Mouse (Mus musculus) MEL (cell line): ENCODE measurements at regions not wholly inside any gene's neighbourhood (a gene's known extent, or its start where the extent isn't known, plus 50 kb on each side); places are given as distances from the start of the nearest gene placed in this dataset.

Experiments
- DNase-seq: peaks from one replicate; pipeline ENCODE4 v3.0.0; 2011; ENCODE audit warnings: low read depth, low spot score
- H3K27ac ChIP-seq: 2 replicates; pipeline ENCODE4 v1.5.1; 2012; ENCODE audit warnings: low read depth, mild to moderate bottlenecking, control low read depth, low read length, moderate library complexity; ENCODE audit not compliant: control insufficient read depth
- H3K27me3 ChIP-seq, 2 experiments: fragments of 150-350 bp in 1 of 2; sonication (generic) in 1 of 2; 2 replicates each; pipeline ENCODE4 v1.6.1; 2012; ENCODE audit warnings: low read length in 2 of 2, mild to moderate bottlenecking in 2 of 2, improper control_type of control experiment in 1 of 2, moderate library complexity in 1 of 2; ENCODE audit not compliant: insufficient read depth in 2 of 2, control insufficient read depth in 1 of 2
- H3K36me3 ChIP-seq, 2 experiments: 2 replicates each; pipeline ENCODE4 v1.6.1; 2012 to 2014; ENCODE audit warnings: low read length in 2 of 2, improper control_type of control experiment in 1 of 2, inconsistent platforms in 1 of 2, mild to moderate bottlenecking in 1 of 2; ENCODE audit not compliant: insufficient read depth in 2 of 2, control insufficient read depth in 1 of 2
- H3K4me1 ChIP-seq, 2 experiments: fragments of 150-350 bp in 1 of 2; sonication (generic) in 1 of 2; 2 replicates each; pipeline ENCODE4 v1.6.1; 2012; ENCODE audit warnings: low read length in 2 of 2, improper control_type of control experiment in 1 of 2, mild to moderate bottlenecking in 1 of 2; ENCODE audit not compliant: insufficient read depth in 2 of 2, control insufficient read depth in 1 of 2
- H3K4me3 ChIP-seq, 2 experiments: fragments of 150-350 bp in 1 of 2; sonication (generic) in 1 of 2; 2 replicates each; pipeline ENCODE4 v1.5.1; 2012; ENCODE audit warnings: low read depth in 2 of 2, low read length in 2 of 2, mild to moderate bottlenecking in 2 of 2, moderate library complexity in 2 of 2, control low read depth in 1 of 2, improper control_type of control experiment in 1 of 2; ENCODE audit not compliant: control insufficient read depth in 1 of 2, insufficient read depth in 1 of 2
- H3K79me2 ChIP-seq: 2 replicates; pipeline ENCODE4 v1.6.1; 2012; ENCODE audit warnings: mild to moderate bottlenecking, low read length, moderate library complexity; ENCODE audit not compliant: control insufficient read depth, poor library complexity, insufficient read depth
- H3K9ac ChIP-seq: 2 replicates; pipeline ENCODE4 v1.6.1; 2012; ENCODE audit warnings: low read depth, mild to moderate bottlenecking, control low read depth, low read length, moderate library complexity; ENCODE audit not compliant: control insufficient read depth, poor library complexity, severe bottlenecking
- H3K9me3 ChIP-seq: fragments of 150-350 bp; sonication (generic); replicated peaks from 2 replicates; pipeline ENCODE4 v1.6.1; 2012; ENCODE audit warnings: mild to moderate bottlenecking, low read length, improper control_type of control experiment, moderate library complexity; ENCODE audit not compliant: insufficient read depth
- BHLHE40 ChIP-seq: IDR thresholded peaks from 2 replicates; pipeline ENCODE4 v1.6.1; 2012; ENCODE audit warnings: low read depth, mild to moderate bottlenecking, inconsistent platforms, low read length, improper control_type of control experiment, borderline replicate concordance
- E2F4 ChIP-seq: IDR thresholded peaks from 2 replicates; pipeline ENCODE4 v1.6.1; 2011; ENCODE audit warnings: low read depth, low read length, improper control_type of control experiment, borderline replicate concordance
- ELF1 ChIP-seq: IDR thresholded peaks from 2 replicates; pipeline ENCODE4 v1.6.1; 2014; ENCODE audit warnings: low read depth, mild to moderate bottlenecking, inconsistent platforms, low read length, improper control_type of control experiment, moderate library complexity
- EP300 ChIP-seq, 2 experiments: IDR thresholded peaks; 2 replicates each; pipeline ENCODE4 v1.6.1; 2011; ENCODE audit warnings: improper control_type of control experiment in 2 of 2, low read length in 2 of 2, low read depth in 1 of 2, mild to moderate bottlenecking in 1 of 2
- ETS1 ChIP-seq: IDR thresholded peaks from 2 replicates; pipeline ENCODE4 v1.6.1; 2012; ENCODE audit warnings: low read depth, mild to moderate bottlenecking, inconsistent platforms, low read length, improper control_type of control experiment, moderate library complexity
- GABPA ChIP-seq: IDR thresholded peaks from 2 replicates; pipeline ENCODE4 v1.6.1; 2012; ENCODE audit warnings: low read depth, mild to moderate bottlenecking, inconsistent platforms, low read length, improper control_type of control experiment, moderate library complexity
- GATA1 ChIP-seq: IDR thresholded peaks from 2 replicates; pipeline ENCODE4 v1.6.1; 2011; ENCODE audit warnings: low read depth, low read length, improper control_type of control experiment
- HCFC1 ChIP-seq: IDR thresholded peaks from 2 replicates; pipeline ENCODE4 v1.6.1; 2012; ENCODE audit warnings: low read depth, mild to moderate bottlenecking, inconsistent platforms, low read length, improper control_type of control experiment, moderate library complexity
- JUND ChIP-seq: IDR thresholded peaks from 2 replicates; pipeline ENCODE4 v1.6.1; 2011; ENCODE audit warnings: low read depth, mild to moderate bottlenecking, improper control_type of control experiment, low read length
- KAT2A ChIP-seq: conservative IDR thresholded peaks from 2 replicates; pipeline ENCODE4 v1.6.1; 2012; ENCODE audit warnings: low read depth, low read length, improper control_type of control experiment, inconsistent platforms
- MAFK ChIP-seq: IDR thresholded peaks from 2 replicates; pipeline ENCODE4 v1.6.1; 2011; ENCODE audit warnings: low read depth, mild to moderate bottlenecking, low read length, improper control_type of control experiment, borderline replicate concordance
- MAX ChIP-seq: IDR thresholded peaks from 2 replicates; pipeline ENCODE4 v1.6.1; 2011; ENCODE audit warnings: low read length, improper control_type of control experiment
- MEF2A ChIP-seq: IDR thresholded peaks from 2 replicates; pipeline ENCODE4 v1.6.1; 2014; ENCODE audit warnings: low read depth, mild to moderate bottlenecking, inconsistent platforms, low read length, improper control_type of control experiment; ENCODE audit not compliant: poor library complexity, insufficient replicate concordance, severe bottlenecking; ENCODE audit errors: extremely low read depth
- MXI1 ChIP-seq: IDR thresholded peaks from 2 replicates; pipeline ENCODE4 v1.6.1; 2011; ENCODE audit warnings: mild to moderate bottlenecking, low read depth, low read length, improper control_type of control experiment
- MYB ChIP-seq: IDR thresholded peaks from 2 replicates; pipeline ENCODE4 v1.6.1; 2011; ENCODE audit warnings: mild to moderate bottlenecking, low read depth, low read length, improper control_type of control experiment
- MYC ChIP-seq: IDR thresholded peaks from 2 replicates; pipeline ENCODE4 v1.6.1; 2011; ENCODE audit warnings: low read depth, mild to moderate bottlenecking, low read length, improper control_type of control experiment, moderate library complexity
- NELFE ChIP-seq: IDR thresholded peaks from 2 replicates; pipeline ENCODE4 v1.6.1; 2011; ENCODE audit warnings: low read depth, low read length, improper control_type of control experiment
- NRF1 ChIP-seq: IDR thresholded peaks from 2 replicates; pipeline ENCODE4 v1.6.1; 2014; ENCODE audit warnings: low read depth, mild to moderate bottlenecking, inconsistent platforms, low read length, improper control_type of control experiment, moderate library complexity; ENCODE audit not compliant: poor library complexity, insufficient read depth, severe bottlenecking
- POLR2A ChIP-seq, 2 experiments: IDR thresholded peaks; 2 replicates each; pipeline ENCODE4 v1.6.1; 2011 to 2012; ENCODE audit warnings: low read length in 2 of 2, mild to moderate bottlenecking in 2 of 2, control low read depth in 1 of 2, improper control_type of control experiment in 1 of 2, low read depth in 1 of 2, moderate library complexity in 1 of 2; ENCODE audit not compliant: control insufficient read depth in 1 of 2, insufficient read depth in 1 of 2, poor library complexity in 1 of 2
- POLR2AphosphoS2 ChIP-seq: IDR thresholded peaks from 2 replicates; pipeline ENCODE4 v1.6.1; 2011; ENCODE audit warnings: low read length, improper control_type of control experiment
- POLR2AphosphoS5 ChIP-seq: IDR thresholded peaks from 2 replicates; pipeline ENCODE4 v1.6.1; 2012; ENCODE audit warnings: low read depth, borderline replicate concordance, mild to moderate bottlenecking, inconsistent platforms, low read length, moderate library complexity, mixed read lengths
- RAD21 ChIP-seq: IDR thresholded peaks from 2 replicates; pipeline ENCODE4 v1.6.1; 2011; ENCODE audit warnings: mild to moderate bottlenecking, low read depth, low read length, improper control_type of control experiment
- RCOR1 ChIP-seq: IDR thresholded peaks from 2 replicates; pipeline ENCODE4 v1.6.1; 2012; ENCODE audit warnings: low read depth, mild to moderate bottlenecking, inconsistent platforms, low read length, improper control_type of control experiment
- SIN3A ChIP-seq: IDR thresholded peaks from 2 replicates; pipeline ENCODE4 v1.6.1; 2012; ENCODE audit warnings: low read length, improper control_type of control experiment, inconsistent platforms
- TAL1 ChIP-seq: IDR thresholded peaks from 2 replicates; pipeline ENCODE4 v1.6.1; 2012; ENCODE audit warnings: mild to moderate bottlenecking, inconsistent platforms, low read length, moderate library complexity, mixed read lengths
- TBP ChIP-seq: IDR thresholded peaks from 2 replicates; pipeline ENCODE4 v1.8.0; 2011; ENCODE audit warnings: low read depth, low read length, improper control_type of control experiment
- TCF12 ChIP-seq: IDR thresholded peaks from 2 replicates; pipeline ENCODE4 v1.6.1; 2014; ENCODE audit warnings: low read depth, mild to moderate bottlenecking, inconsistent platforms, low read length, improper control_type of control experiment, moderate library complexity
- UBTF ChIP-seq: IDR thresholded peaks from 2 replicates; pipeline ENCODE4 v1.6.1; 2012; ENCODE audit warnings: low read depth, mild to moderate bottlenecking, inconsistent platforms, low read length, improper control_type of control experiment, moderate library complexity, borderline replicate concordance; ENCODE audit not compliant: insufficient read depth
- USF2 ChIP-seq, 2 experiments: IDR thresholded peaks; 2 replicates each; pipeline ENCODE4 v1.6.1; 2011 to 2012; ENCODE audit warnings: improper control_type of control experiment in 2 of 2, low read length in 2 of 2, borderline replicate concordance in 1 of 2, inconsistent platforms in 1 of 2, low read depth in 1 of 2, mild to moderate bottlenecking in 1 of 2; ENCODE audit not compliant: insufficient read depth in 1 of 2
- ZC3H11A ChIP-seq: IDR thresholded peaks from 2 replicates; pipeline ENCODE4 v1.6.1; 2012; ENCODE audit warnings: low read depth, mild to moderate bottlenecking, inconsistent platforms, low read length, improper control_type of control experiment
- ZKSCAN1 ChIP-seq: IDR thresholded peaks from 2 replicates; pipeline ENCODE4 v1.6.1; 2012; ENCODE audit warnings: low read depth, mild to moderate bottlenecking, inconsistent platforms, low read length, improper control_type of control experiment, moderate library complexity
- ZMIZ1 ChIP-seq: IDR thresholded peaks from 2 replicates; pipeline ENCODE4 v1.6.1; 2012; ENCODE audit warnings: low read depth, mild to moderate bottlenecking, inconsistent platforms, low read length, improper control_type of control experiment, moderate library complexity
- ZNF384 ChIP-seq: IDR thresholded peaks from 2 replicates; pipeline ENCODE4 v1.6.1; 2012; ENCODE audit warnings: low read depth, mild to moderate bottlenecking, inconsistent platforms, low read length, improper control_type of control experiment

- peaks cover 0 to 3% of the 10 kb centered on the region in 2 experiments; a peak in 2 of 4 replicates for H3K36me3 ChIP-seq
- H3K4me3 ChIP-seq: peak overlapping the region in 1 of 2 experiments; percentile 35; a peak in 1 of 4 replicates
- no peaks in the 10 kb centered on the region for H3K9me3 ChIP-seq
- peaks cover 3 to 6% of the 10 kb centered on the region in 2 experiments; a peak in 2 of 4 replicates for H3K4me1 ChIP-seq
- TF ChIP-seq POLR2A (IDR thresholded peaks at IDR 0.05; ENCODE audit: control insufficient read depth in 1 of 2, insufficient read depth in 1 of 2, low read depth in 1 of 2, low read length in 2 of 2, poor library complexity in 1 of 2) (no peak), ELF1 (no peak), POLR2AphosphoS5 (no peak), ZMIZ1 (no peak), BHLHE40 (no peak), SIN3A (no peak), ZKSCAN1 (no peak), MXI1 (no peak), NELFE (no peak), ZC3H11A (no peak), USF2 (IDR thresholded peaks at IDR 0.05; ENCODE audit: borderline replicate concordance in 1 of 2, insufficient read depth in 1 of 2, low read depth in 1 of 2, low read length in 2 of 2) (no peak), GABPA (no peak), TAL1 (no peak), TCF12 (0 out of 2 replicates have a peak, but pooled peaks have one; percentile 23), ZNF384 (peak; percentile 76), RCOR1 (no peak), NRF1 (no peak), JUND (no peak), TBP (no peak), POLR2AphosphoS2 (no peak), GATA1 (peak; percentile 49), RAD21 (no peak), E2F4 (no peak), ETS1 (0 out of 2 replicates have a peak, but pooled peaks have one; percentile 10), MEF2A (no peak), MAFK (no peak), MYC (no peak), KAT2A (no peak), UBTF (no peak), HCFC1 (no peak), EP300 (IDR thresholded peaks at IDR 0.05; ENCODE audit: low read depth in 1 of 2, low read length in 2 of 2) (peak in 1 of 2 experiments; percentile 39; a peak in 1 of 4 replicates), MAX (no peak), MYB (no peak)
- no peak for DNase-seq
- H3K79me2 ChIP-seq: no peaks in the 10 kb centered on the region
- no peaks in the 10 kb centered on the region for H3K27me3 ChIP-seq
- H3K27ac ChIP-seq: no peak overlapping the region
- no peak overlapping the region for H3K9ac ChIP-seq
These were observed 64.0 kb upstream of the Ltbp1 start for GRCm38 (mm10) chr17:74941393-74941792.
